Mouse (Mus musculus): ENCODE measurements around the gene Cul3. TPM values are rescaled to one million over a fixed set of nuclear protein-coding genes. Genes with fewer than 3 reads are reported as not detected.

Gene Cul3
- total RNA-seq, 2 experiments from 2014 or later = 117 to 127 TPM

- H3K4me3 ChIP-seq = no peak overlapping the region
- no peak overlapping the region for H3K27ac ChIP-seq
- TF ChIP-seq CTCF (conservative IDR thresholded peaks at IDR 0.05) = no peak
- no peak for DNase-seq (ENCODE audit: low spot score in 2 of 2)
These were observed 19.8 kb upstream of the Cul3 start for GRCm38 (mm10) chr1:80360038-80360608.

- no peak for TF ChIP-seq CTCF (conservative IDR thresholded peaks at IDR 0.05)
- peak in 1 of 2 experiments; percentile 65 for DNase-seq (ENCODE audit: low spot score in 2 of 2)
- H3K27ac ChIP-seq = peak overlapping the region; percentile 94
- peak overlapping the region; percentile 86 for H3K4me3 ChIP-seq
These were observed 232 bp downstream of the Cul3 start for GRCm38 (mm10) chr1:80340061-80340435.

- TF ChIP-seq CTCF (conservative IDR thresholded peaks at IDR 0.05) = no peak
- Histone ChIP-seq H3K27ac (peak overlapping the region; percentile 94), H3K4me3 (peak overlapping the region; percentile 86)
- no peak for DNase-seq (ENCODE audit: low spot score in 2 of 2)
These were observed 757 bp downstream of the Cul3 start for GRCm38 (mm10) chr1:80339425-80340021.

GRCm38 (mm10) chr1:80338398-80338797, 1.9 kb downstream of the Cul3 start:
- H3K4me3 ChIP-seq = peak overlapping the region; percentile 86
- H3K27ac ChIP-seq = no peak overlapping the region
- no peak for DNase-seq (ENCODE audit: low spot score in 2 of 2)
- TF ChIP-seq CTCF (conservative IDR thresholded peaks at IDR 0.05) = no peak

- Histone ChIP-seq H3K4me3 (no peak overlapping the region), H3K27ac (no peak overlapping the region)
- DNase-seq (ENCODE audit: low spot score in 2 of 2) = no peak
- no peak for TF ChIP-seq CTCF (conservative IDR thresholded peaks at IDR 0.05)
These were observed 4.4 kb downstream of the Cul3 start for GRCm38 (mm10) chr1:80335726-80336368.

GRCm38 (mm10) chr1:80335118-80335517, 5.2 kb downstream of the Cul3 start:
- DNase-seq (ENCODE audit: low spot score in 2 of 2) = no peak
- Histone ChIP-seq H3K4me3 (no peak overlapping the region), H3K27ac (no peak overlapping the region)
- TF ChIP-seq CTCF (conservative IDR thresholded peaks at IDR 0.05) = no peak

GRCm38 (mm10) chr1:80330970-80331369, 9.3 kb downstream of the Cul3 start:
- no peak for DNase-seq (ENCODE audit: low spot score in 2 of 2)
- Histone ChIP-seq H3K27ac (no peak overlapping the region), H3K4me3 (no peak overlapping the region)
- TF ChIP-seq CTCF (conservative IDR thresholded peaks at IDR 0.05) = no peak

GRCm38 (mm10) chr1:80325761-80326160, 14.5 kb downstream of the Cul3 start:
- no peak overlapping the region for H3K4me3 ChIP-seq
- DNase-seq (ENCODE audit: low spot score in 2 of 2) = no peak
- no peak overlapping the region for H3K27ac ChIP-seq
- no peak for TF ChIP-seq CTCF (conservative IDR thresholded peaks at IDR 0.05)

GRCm38 (mm10) chr1:80324370-80324769, 15.9 kb downstream of the Cul3 start:
- DNase-seq (ENCODE audit: low spot score in 2 of 2) = no peak
- Histone ChIP-seq H3K4me3 (no peak overlapping the region), H3K27ac (no peak overlapping the region)
- no peak for TF ChIP-seq CTCF (conservative IDR thresholded peaks at IDR 0.05)

- TF ChIP-seq CTCF (conservative IDR thresholded peaks at IDR 0.05) = no peak
- Histone ChIP-seq H3K27ac (no peak overlapping the region), H3K4me3 (no peak overlapping the region)
- DNase-seq (ENCODE audit: low spot score in 2 of 2) = no peak
These were observed 24.7 kb downstream of the Cul3 start for GRCm38 (mm10) chr1:80315533-80316045.

GRCm38 (mm10) chr1:80293307-80293706, 47.0 kb downstream of the Cul3 start:
- no peak for TF ChIP-seq CTCF (conservative IDR thresholded peaks at IDR 0.05)
- no peak for DNase-seq (ENCODE audit: low spot score in 2 of 2)
- Histone ChIP-seq H3K4me3 (no peak overlapping the region), H3K27ac (no peak overlapping the region)

GRCm38 (mm10) chr1:80278731-80279130, 61.5 kb downstream of the Cul3 start:
- Histone ChIP-seq H3K27ac (no peak overlapping the region), H3K4me3 (no peak overlapping the region)
- no peak for DNase-seq (ENCODE audit: low spot score in 2 of 2)
- TF ChIP-seq CTCF (conservative IDR thresholded peaks at IDR 0.05) = no peak

- Histone ChIP-seq H3K27ac (no peak overlapping the region), H3K4me3 (no peak overlapping the region)
- peak; percentile 13 to 15 for DNase-seq (ENCODE audit: low spot score in 2 of 2)
- no peak for TF ChIP-seq CTCF (conservative IDR thresholded peaks at IDR 0.05)
These were observed 79.8 kb downstream of the Cul3 start for GRCm38 (mm10) chr1:80260443-80260842.

- Histone ChIP-seq H3K27ac (no peak overlapping the region), H3K4me3 (no peak overlapping the region)
- TF ChIP-seq CTCF (conservative IDR thresholded peaks at IDR 0.05) = no peak
- no peak for DNase-seq (ENCODE audit: low spot score in 2 of 2)
These were observed 81.6 kb downstream of the Cul3 start for GRCm38 (mm10) chr1:80258632-80259031.

Data from layer of hippocampus, adult 2 months (tissue).